Mouse (Mus musculus): ENCODE measurements around the gene Gabrr3.

The Gabrr3 gene

GRCm38 (mm10) chr16:59471637-59472278 is 64.6 kb downstream of the Gabrr3 start, which contains the start of gene Riox2:
Gene Riox2, plus strand, starts transcription at chr16:59471775.
- peak; percentile 50 for DNase-seq (ENCODE audit: low spot score)

- no peak for DNase-seq (ENCODE audit: low spot score)
Observed at GRCm38 (mm10) chr16:59472546-59472945, 65.4 kb downstream of the Gabrr3 start.

- DNase-seq (ENCODE audit: low spot score) = peak; percentile 36
Observed at GRCm38 (mm10) chr16:59474788-59475187, 67.7 kb downstream of the Gabrr3 start.

- DNase-seq (ENCODE audit: low spot score) = no peak
Observed at GRCm38 (mm10) chr16:59477955-59478354, 70.8 kb downstream of the Gabrr3 start.

- no peak for DNase-seq (ENCODE audit: low spot score)
Observed at GRCm38 (mm10) chr16:59487239-59487638, 80.1 kb downstream of the Gabrr3 start.

GRCm38 (mm10) chr16:59487975-59488548 is 80.9 kb downstream of the Gabrr3 start:
- DNase-seq (ENCODE audit: low spot score) = no peak

- no peak for DNase-seq (ENCODE audit: low spot score)
Observed at GRCm38 (mm10) chr16:59493199-59493598, 86.1 kb downstream of the Gabrr3 start.

GRCm38 (mm10) chr16:59497947-59498346 is 90.8 kb downstream of the Gabrr3 start:
- DNase-seq (ENCODE audit: low spot score) = no peak

GRCm38 (mm10) chr16:59499180-59499579 is 92.0 kb downstream of the Gabrr3 start:
- DNase-seq (ENCODE audit: low spot score) = no peak

GRCm38 (mm10) chr16:59509830-59510229 is 102.7 kb downstream of the Gabrr3 start:
- no peak for DNase-seq (ENCODE audit: low spot score)
